Mouse (Mus musculus) layer of hippocampus, adult 6 months (tissue): ENCODE results near the gene Cptp. TPM values are rescaled to one million over a fixed set of nuclear protein-coding genes. Genes with fewer than 3 reads are reported as not detected.

ENCODE experiments used
- long read RNA-seq, 2 experiments: library from polyadenylated mRNA; unstranded; transcript quantifications; one replicate each; pipeline ENCODE4 v2.0.0; 2019 to 2020
- microRNA-seq: library from miRNA; unstranded; fragments of <30 nt; microRNA quantifications from one replicate; pipeline ENCODE4 v1.2.0, GENCODE M21; 2020
- polyA plus RNA-seq: library from polyadenylated mRNA; unstranded; fragments of <200 nt; fragmentation: Nextera tagmentation; gene quantifications from 2 replicates; pipeline ENCODE4 v1.2.3, GENCODE M21; 2021

Cptp gene
- polyA plus RNA-seq = 14.0 and 15.0 TPM in 2 replicates
- long read RNA-seq, experiment 1, transcript Cptp-201 (3 exons, 2,662 nt) = major isoform, 23 of 39 reads
- long read RNA-seq, experiment 1, partial matches to known transcripts = 12 of 39 reads
- long read RNA-seq, experiment 1, other reads (novel, unspliced or antisense) = 4 of 39 reads
- long read RNA-seq, experiment 2, transcript Cptp-201 (3 exons, 2,662 nt) = major isoform, 146 of 194 reads
- long read RNA-seq, experiment 2, partial matches to known transcripts = 43 of 194 reads
- long read RNA-seq, experiment 2, other reads (novel, unspliced or antisense) = 5 of 194 reads

DNA sequence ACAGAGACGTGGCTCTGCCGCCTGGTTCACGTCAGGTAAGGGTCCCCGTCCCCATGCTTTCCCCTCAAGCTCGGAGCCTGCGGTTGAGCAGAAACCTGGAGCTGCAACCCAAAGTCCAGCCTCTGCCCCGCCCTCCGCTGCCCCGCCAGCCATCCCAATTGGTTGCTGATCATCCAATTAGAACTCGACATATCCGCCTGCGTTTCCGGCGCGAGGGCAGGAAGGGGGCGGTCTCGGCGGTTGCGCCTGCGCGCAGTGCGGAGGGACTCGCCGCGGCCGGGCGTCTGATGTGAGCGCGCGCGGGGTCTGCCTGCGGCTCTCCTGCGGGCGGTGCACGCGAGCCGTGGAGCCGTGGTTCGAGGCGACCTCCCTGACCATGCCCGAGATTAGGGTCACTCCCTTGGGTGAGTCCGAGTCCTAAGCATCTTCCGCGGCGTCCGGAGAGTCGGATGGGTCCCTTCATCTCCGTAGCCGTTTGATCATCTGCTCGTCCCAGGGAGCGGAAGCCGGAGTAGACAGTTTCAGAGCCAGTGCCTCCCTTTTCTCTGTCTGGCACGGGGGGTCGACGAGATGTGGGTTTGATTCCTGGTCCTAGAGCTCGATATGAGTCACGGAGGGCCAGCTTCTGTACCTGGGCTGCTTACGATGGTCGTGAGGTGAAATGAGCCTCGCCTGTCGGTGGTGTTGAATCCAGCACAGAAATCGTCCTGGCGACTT lies at the start of gene Cptp, which contains the start of gene Ints11:
Gene Cptp, minus strand, starts transcription at position 124 of the 717 bp plus-strand sequence.
Gene Ints11, plus strand, starts transcription at position 230 of the 717 bp plus-strand sequence.

DNA sequence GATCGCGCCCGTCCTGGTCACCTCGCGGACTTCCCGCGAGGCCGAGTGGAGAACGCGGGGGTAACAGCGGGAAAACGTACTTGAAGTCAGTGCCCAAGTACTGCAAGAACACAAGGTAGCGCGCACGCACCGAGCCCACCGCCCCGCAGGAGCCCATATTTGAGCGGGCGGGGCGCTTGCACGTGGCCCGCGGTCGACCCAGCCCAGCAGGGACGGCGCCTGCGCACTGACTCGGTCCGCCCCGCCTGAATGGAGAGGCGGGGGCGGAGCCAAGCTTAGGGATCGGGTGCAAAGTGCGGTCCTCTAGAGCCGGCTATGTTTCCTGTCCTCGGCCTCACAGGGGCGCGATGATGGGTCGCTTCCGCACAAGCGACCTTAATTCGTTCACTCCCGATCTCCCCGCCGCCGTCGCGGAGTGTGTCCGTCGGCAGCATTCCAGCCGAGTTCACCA lies 22.3 kb upstream of the Cptp start, which contains the start of the genes Pusl1 and Acap3:
Gene Pusl1, minus strand, starts transcription at position 231 of the 451 bp plus-strand sequence.
Gene Acap3, plus strand, starts transcription at position 272 of the 451 bp plus-strand sequence.

DNA sequence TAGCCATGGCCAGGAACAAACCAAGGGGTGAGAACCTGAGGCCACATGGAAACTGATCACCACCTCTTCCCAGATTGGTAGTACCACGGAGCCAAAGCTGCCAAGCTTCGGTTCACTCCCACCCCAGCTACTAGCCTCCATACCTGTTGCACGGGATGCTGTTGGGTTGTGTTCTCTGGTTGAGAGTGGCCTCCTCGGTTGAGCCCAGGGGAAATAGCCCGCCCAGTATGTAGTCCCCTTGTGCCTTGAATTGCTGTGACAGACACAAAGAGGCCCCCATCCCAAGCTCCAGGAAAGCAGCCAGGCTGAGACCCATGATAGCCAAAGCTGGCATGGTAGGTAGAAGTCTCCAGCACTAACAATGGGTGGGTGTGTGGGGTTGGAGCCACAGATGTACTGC lies 6.2 kb downstream of the Cptp start, which contains the start of gene Tas1r3:
Gene Tas1r3, minus strand, starts transcription at position 362 of the 400 bp plus-strand sequence.

DNA sequence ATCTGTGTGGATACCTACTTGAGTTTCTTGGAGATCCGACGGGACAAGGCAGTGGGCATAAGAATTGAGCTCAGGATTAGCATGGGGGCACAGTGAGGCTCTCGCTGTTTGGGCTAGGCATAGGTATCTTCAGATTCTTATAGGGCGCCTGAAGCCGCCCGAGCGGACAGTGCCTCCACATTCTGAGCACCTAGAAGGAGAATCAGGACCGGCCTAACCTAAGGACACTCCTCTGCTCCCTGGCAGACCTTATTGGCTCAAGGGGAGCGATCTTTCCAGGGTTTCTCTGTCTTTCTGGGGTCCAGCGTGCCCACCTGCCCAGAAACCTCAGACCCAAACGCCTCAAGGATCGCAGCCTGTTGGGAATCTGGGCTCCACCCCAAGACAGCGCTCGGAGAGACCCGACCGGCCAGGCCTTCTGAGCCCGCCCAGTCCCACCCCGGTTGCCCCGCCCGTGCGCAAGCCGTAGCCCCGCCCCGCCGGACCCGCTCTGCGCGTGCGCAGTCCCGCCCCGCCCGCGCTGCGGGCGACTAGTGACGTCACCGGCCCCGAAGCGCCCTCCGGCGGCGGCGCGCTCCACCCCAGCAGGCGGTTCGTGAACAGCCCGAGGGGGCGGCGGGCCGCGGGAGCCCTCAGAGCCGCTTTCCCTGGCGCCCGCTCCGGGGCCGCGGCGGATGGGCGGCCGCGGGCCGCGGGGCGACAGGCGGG lies 22.2 kb downstream of the Cptp start, which contains the start of gene Dvl1:
Gene Dvl1, plus strand, starts transcription at position 532 of the 708 bp plus-strand sequence.

DNA sequence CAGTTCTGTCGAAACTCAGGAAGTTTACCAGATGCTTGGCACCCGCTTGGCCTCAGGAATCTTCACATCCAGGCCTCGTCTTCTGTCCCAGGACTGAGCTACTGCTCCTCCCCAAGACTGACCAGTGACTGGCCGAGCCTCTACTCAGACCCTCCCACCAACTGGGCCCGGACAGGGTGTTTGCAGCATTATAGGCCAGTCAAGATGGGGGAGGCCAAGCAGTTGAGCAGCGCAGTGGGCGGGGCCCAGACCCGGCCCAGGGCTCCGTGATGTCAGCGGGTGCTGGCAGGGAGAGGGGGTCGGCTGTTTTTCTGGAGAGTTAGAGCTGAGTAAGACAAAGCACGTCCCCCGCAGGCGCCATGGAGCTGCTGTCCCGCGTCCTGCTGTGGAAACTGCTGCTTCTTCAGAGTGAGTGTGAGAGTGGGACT lies 29.7 kb downstream of the Cptp start, which contains the start of gene Mxra8:
Gene Mxra8, plus strand, starts transcription at position 198 of the 428 bp plus-strand sequence.

DNA sequence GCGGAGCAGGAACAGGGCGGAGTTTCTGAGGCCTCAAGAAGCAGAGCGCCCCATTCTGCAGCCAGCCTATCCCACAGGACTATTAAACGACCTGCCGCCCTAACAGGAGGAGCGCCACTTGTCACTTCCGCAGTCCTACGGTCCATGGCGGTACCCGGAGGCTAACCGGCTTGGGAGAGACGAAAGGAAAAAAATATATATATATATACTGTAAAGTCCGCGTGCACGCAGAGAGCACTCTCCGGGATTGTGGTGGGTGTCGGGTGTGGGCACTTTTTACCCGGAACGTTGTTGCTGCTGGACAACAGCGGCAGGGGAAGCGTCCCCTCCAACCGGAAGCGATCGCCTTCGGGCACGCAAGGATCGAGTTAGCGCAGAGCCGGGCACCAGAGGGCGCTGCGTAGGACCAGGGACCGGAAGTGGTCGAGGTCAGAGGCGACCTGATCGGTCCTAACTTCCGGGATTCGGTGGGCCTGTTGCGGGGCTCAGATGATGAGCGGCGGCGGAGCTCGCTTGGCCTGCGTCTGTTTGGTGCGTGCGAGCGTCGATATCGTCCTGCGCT lies 38.0 kb downstream of the Cptp start, which contains the start of gene Aurkaip1:
Gene Aurkaip1, plus strand, starts transcription at position 68 of the 562 bp plus-strand sequence.

Small RNA genes within 50 kb of the gene (microRNA-seq; reads per million reads assigned to microRNA genes)
- not detected for gene Gm22991

Other genes with a start within 250 kb of the Cptp start
- gene Cdk11b, start 244.6 kb downstream of the Cptp start, polyA plus RNA-seq = 35.4 and 39.2 TPM in 2 replicates
- gene Gm10563, start 224.0 kb downstream of the Cptp start, polyA plus RNA-seq = not detected in 2 replicates
- gene Mmp23, start 216.1 kb downstream of the Cptp start, polyA plus RNA-seq = 0.45 and 0.87 TPM in 2 replicates
- 14.8 and 16.5 TPM in 2 replicates for gene Mib2, start 200.2 kb downstream of the Cptp start, polyA plus RNA-seq
- gene Fndc10, start 175.1 kb downstream of the Cptp start, polyA plus RNA-seq = 10.0 and 11.8 TPM in 2 replicates
- gene Ssu72, start 164.6 kb downstream of the Cptp start, polyA plus RNA-seq = 201 and 210 TPM in 2 replicates
- 2.4 and 2.9 TPM in 2 replicates for gene Tmem240, start 134.6 kb downstream of the Cptp start, polyA plus RNA-seq
- gene Atad3a, start 108.3 kb downstream of the Cptp start, polyA plus RNA-seq = 28.5 and 32.9 TPM in 2 replicates
- 14.0 and 15.3 TPM in 2 replicates for gene Vwa1, start 94.7 kb downstream of the Cptp start, polyA plus RNA-seq
- 10.0 and 10.7 TPM in 2 replicates for gene Tmem88b, start 83.6 kb downstream of the Cptp start, polyA plus RNA-seq
- 0.19 TPM in 1 of 2 replicates, not detected in the other for gene Ankrd65, start 79.0 kb downstream of the Cptp start, polyA plus RNA-seq
- gene Mrpl20, start 66.6 kb downstream of the Cptp start, polyA plus RNA-seq = 367 and 368 TPM in 2 replicates
- 23.5 and 25.2 TPM in 2 replicates for gene Ccnl2, start 57.0 kb downstream of the Cptp start, polyA plus RNA-seq
- gene Aurkaip1, start 38.2 kb downstream of the Cptp start, polyA plus RNA-seq = 269 and 273 TPM in 2 replicates
- 6.7 and 11.4 TPM in 2 replicates for gene Mxra8, start 29.8 kb downstream of the Cptp start, polyA plus RNA-seq
- 4.7 TPM in 2 replicates for gene Dvl1, start 22.0 kb downstream of the Cptp start, polyA plus RNA-seq
- 0.05 and 0.08 TPM in 2 replicates for gene Tas1r3, start 6.1 kb downstream of the Cptp start, polyA plus RNA-seq
- gene Ints11, start 106 bp upstream of the Cptp start, polyA plus RNA-seq = 35.4 and 38.5 TPM in 2 replicates
- gene Pusl1, start 22.3 kb upstream of the Cptp start, polyA plus RNA-seq = 45.2 and 57.4 TPM in 2 replicates
- 25.0 and 25.7 TPM in 2 replicates for gene Acap3, start 22.4 kb upstream of the Cptp start, polyA plus RNA-seq
- 39.1 and 45.7 TPM in 2 replicates for gene Ube2j2, start 74.4 kb upstream of the Cptp start, polyA plus RNA-seq
- 24.1 and 39.1 TPM in 2 replicates for gene C1qtnf12, start 92.9 kb upstream of the Cptp start, polyA plus RNA-seq
- gene B3galt6, start 123.2 kb upstream of the Cptp start, polyA plus RNA-seq = 22.8 and 23.7 TPM in 2 replicates
- 149 and 160 TPM in 2 replicates for gene Sdf4, start 123.4 kb upstream of the Cptp start, polyA plus RNA-seq
- gene Tnfrsf4, start 144.4 kb upstream of the Cptp start, polyA plus RNA-seq = not detected in 2 replicates
- 0.21 and 0.23 TPM in 2 replicates for gene Tnfrsf18, start 156.7 kb upstream of the Cptp start, polyA plus RNA-seq
- 0.19 and 0.30 TPM in 2 replicates for gene Ttll10, start 190.0 kb upstream of the Cptp start, polyA plus RNA-seq
- 5.7 and 6.6 TPM in 2 replicates for gene 9430015G10Rik, start 240.5 kb upstream of the Cptp start, polyA plus RNA-seq